Mouse (Mus musculus) liver, postnatal 0 days (tissue): Measurements from ENCODE around the gene Gnb3. TPM values are rescaled to one million over a fixed set of nuclear protein-coding genes. Genes with fewer than 3 reads are reported as not detected.

Experiments
- ATAC-seq: fragments of 200-750 bp; cut with Nextera tagmentation; 2 replicates; pipeline ENCODE4 v1.8.0; 2017; ENCODE audit warnings: mild to moderate bottlenecking, moderate library complexity
- DNase-seq: peaks from one replicate; pipeline ENCODE4 v3.0.0-alpha.2; 2016
- H3K27ac ChIP-seq: fragments of 300-500 bp; sonication (generic); 2 replicates; pipeline ENCODE4 v1.5.1; 2014; ENCODE audit warnings: antibody characterized with exemption, moderate library complexity, mild to moderate bottlenecking, low read depth
- H3K27me3 ChIP-seq: fragments of 300-500 bp; sonication (generic); 2 replicates; pipeline ENCODE4 v1.6.1; 2014; ENCODE audit warnings: low read length, control low read depth, mixed read lengths; ENCODE audit not compliant: insufficient read depth
- H3K36me3 ChIP-seq: fragments of 300-500 bp; sonication (generic); replicated peaks from 2 replicates; pipeline ENCODE4 v1.6.1; 2014; ENCODE audit warnings: mild to moderate bottlenecking, control low read depth, low read length, moderate library complexity, mixed read lengths; ENCODE audit not compliant: insufficient read depth
- H3K4me1 ChIP-seq: fragments of 300-500 bp; sonication (generic); 2 replicates; pipeline ENCODE4 v1.6.1; 2014; ENCODE audit warnings: antibody characterized with exemption, mild to moderate bottlenecking, control low read depth; ENCODE audit not compliant: insufficient read depth
- H3K4me2 ChIP-seq: fragments of 300-500 bp; sonication (generic); 2 replicates; pipeline ENCODE4 v1.6.1; 2014; ENCODE audit warnings: low read depth, mild to moderate bottlenecking, low read length, moderate library complexity, mixed read lengths
- H3K4me3 ChIP-seq: fragments of 300-500 bp; sonication (generic); 2 replicates; pipeline ENCODE4 v1.5.1; 2014; ENCODE audit warnings: low read depth, low read length
- H3K9ac ChIP-seq: fragments of 300-500 bp; sonication (generic); replicated peaks from 2 replicates; pipeline ENCODE4 v1.6.1; 2014; ENCODE audit warnings: mild to moderate bottlenecking, moderate library complexity
- H3K9me3 ChIP-seq: fragments of 300-500 bp; sonication (generic); 2 replicates; pipeline ENCODE4 v1.6.1; 2016; ENCODE audit warnings: mild to moderate bottlenecking, control low read depth, low read length, mixed read lengths
- CTCF ChIP-seq: sonication (generic); IDR thresholded peaks from 2 replicates; pipeline ENCODE4 v1.5.1; 2016; ENCODE audit warnings: antibody characterized with exemption, low read depth
- EP300 ChIP-seq: IDR thresholded peaks from 2 replicates; pipeline ENCODE4 v1.6.1; 2016; ENCODE audit warnings: antibody characterized with exemption, low read depth, mild to moderate bottlenecking
- WGBS: fragments of 180-500 bp; shearing (Covaris S2); extraction: QIAGEN DNeasy Blood & Tissue Kit; methylation state at CpG from one replicate; pipeline ENCODE4 v1.1.7; 2014; ENCODE audit not compliant: insufficient replicate concordance; 5-methylcytosine and 5-hydroxymethylcytosine counted together
- polyA plus RNA-seq: library from polyadenylated mRNA; unstranded; fragments of >200 nt; fragmentation: Nextera tagmentation; extraction: Ambion mirVana; gene quantifications from 2 replicates; pipeline ENCODE4 v1.2.1, GENCODE M21; 2015

Gene Gnb3
- polyA plus RNA-seq, 1 experiment from 2014 or later = 0.19 TPM

GRCm38 (mm10) chr6:124817563-124817962, 22.5 kb downstream of the Gnb3 start:
- H3K9me3 ChIP-seq = no peaks in the 10 kb centered on the region
- ATAC-seq = no peak
- TF ChIP-seq EP300 (no peak), CTCF (no peak)
- no peak for DNase-seq
- H3K4me3 ChIP-seq = no peak overlapping the region
- 0 out of 2 replicates have a peak overlapping the region, but pooled peaks have one; percentile 4 for H3K4me2 ChIP-seq
- no peak overlapping the region for H3K9ac ChIP-seq
- 87% methylated on average over 8 of the region's 8 CpGs for WGBS
- H3K36me3 ChIP-seq = peaks cover 64% of the 10 kb centered on the region
- 0 out of 2 replicates have a peak overlapping the region, but pooled peaks have one; percentile 16 for H3K27ac ChIP-seq
- H3K4me1 ChIP-seq = peaks cover 20% of the 10 kb centered on the region
- no peaks in the 10 kb centered on the region for H3K27me3 ChIP-seq

GRCm38 (mm10) chr6:124817125-124817524, 22.9 kb downstream of the Gnb3 start:
- no peak overlapping the region for H3K4me2 ChIP-seq
- H3K4me1 ChIP-seq = peaks cover 23% of the 10 kb centered on the region
- H3K36me3 ChIP-seq = peaks cover 64% of the 10 kb centered on the region
- no peaks in the 10 kb centered on the region for H3K9me3 ChIP-seq
- no peak for TF ChIP-seq CTCF
- no peak for TF ChIP-seq EP300
- no peaks in the 10 kb centered on the region for H3K27me3 ChIP-seq
- no peak overlapping the region for H3K9ac ChIP-seq
- no peak overlapping the region for H3K4me3 ChIP-seq
- WGBS = 87% methylated on average over 11 of the region's 11 CpGs
- no peak for DNase-seq
- no peak overlapping the region for H3K27ac ChIP-seq
- ATAC-seq = no peak

- H3K9ac ChIP-seq = no peak overlapping the region
- no peak for ATAC-seq
- H3K4me1 ChIP-seq = peaks cover 28% of the 10 kb centered on the region
- peaks cover 64% of the 10 kb centered on the region for H3K36me3 ChIP-seq
- H3K9me3 ChIP-seq = no peaks in the 10 kb centered on the region
- H3K27me3 ChIP-seq = no peaks in the 10 kb centered on the region
- H3K27ac ChIP-seq = no peak overlapping the region
- TF ChIP-seq CTCF (no peak), EP300 (no peak)
- no peak overlapping the region for H3K4me3 ChIP-seq
- H3K4me2 ChIP-seq = no peak overlapping the region
- no peak for DNase-seq
- WGBS = 93% methylated on average over 4 of the region's 4 CpGs
Measured at GRCm38 (mm10) chr6:124816611-124817010, 23.5 kb downstream of the Gnb3 start.

GRCm38 (mm10) chr6:124814858-124815774, 25.0 kb downstream of the Gnb3 start:
- no peaks in the 10 kb centered on the region for H3K27me3 ChIP-seq
- WGBS = 65% methylated on average over 9 of the region's 9 CpGs

GRCm38 (mm10) chr6:124814448-124814847, 25.6 kb downstream of the Gnb3 start:
- ATAC-seq (peak; percentile 5), DNase-seq (no peak)
- Histone ChIP-seq H3K4me3 (peak overlapping the region; percentile 85), H3K9me3 (no peaks in the 10 kb centered on the region), H3K4me1 (peaks cover 41% of the 10 kb centered on the region), H3K27ac (no peak overlapping the region), H3K27me3 (no peaks in the 10 kb centered on the region), H3K9ac (no peak overlapping the region; the same call in 1 of the 2 replicates), H3K4me2 (peak overlapping the region; percentile 99), H3K36me3 (peaks cover 56% of the 10 kb centered on the region)
- no peak for TF ChIP-seq EP300
- WGBS = 35% methylated on average over 8 of the region's 8 CpGs

More at GRCm38 (mm10) chr6:124814858-124815774, 25.0 kb downstream of the Gnb3 start:
- Histone ChIP-seq H3K36me3 (peaks cover 61% of the 10 kb centered on the region), H3K9me3 (no peaks in the 10 kb centered on the region), H3K9ac (no peak overlapping the region), H3K4me2 (peak overlapping the region; percentile 99), H3K27ac (no peak overlapping the region), H3K4me3 (no peak overlapping the region), H3K4me1 (peaks cover 34% of the 10 kb centered on the region)
- DNase-seq = no peak
- no peak for ATAC-seq
- TF ChIP-seq CTCF = no peak
- no peak for TF ChIP-seq EP300

GRCm38 (mm10) chr6:124813933-124814332, 26.1 kb downstream of the Gnb3 start, which contains the start of gene Tpi1:
Tpi1 (minus strand) TSS chr6:124814296.
- DNase-seq (peak; percentile 92), ATAC-seq (peak; percentile 84)
- H3K36me3 ChIP-seq = peaks cover 51% of the 10 kb centered on the region
- no peaks in the 10 kb centered on the region for H3K9me3 ChIP-seq
- peak within 1 kb of the TSS; percentile 96 for H3K27ac ChIP-seq
- peaks cover 41% of the 10 kb centered on the region for H3K4me1 ChIP-seq
- H3K4me3 ChIP-seq = peak within 1 kb of the TSS; percentile 85
- H3K9ac ChIP-seq = peak within 1 kb of the TSS; percentile 93
- no peaks in the 10 kb centered on the region for H3K27me3 ChIP-seq
- TF ChIP-seq CTCF (no peak), EP300 (no peak)
- peak within 1 kb of the TSS; percentile 99 for H3K4me2 ChIP-seq
- WGBS = under 1% methylated on average over 22 of the region's 22 CpGs
